Mouse (Mus musculus) limb, embryonic 14.5 days (tissue): Measurements from ENCODE around the gene Atl1. TPM values are rescaled to one million over a fixed set of nuclear protein-coding genes. Genes with fewer than 3 reads are reported as not detected.

Experiments
- ATAC-seq: fragments of 200-750 bp; cut with Nextera tagmentation; 2 replicates; pipeline ENCODE4 v1.8.0; 2017; ENCODE audit warnings: low read depth, moderate number of reproducible peaks, moderate TSS enrichment; ENCODE audit not compliant: low FRiP score
- DNase-seq: peaks from one replicate; pipeline ENCODE4 v3.0.0-alpha.2; 2015; ENCODE audit warnings: low spot score
- H3K27ac ChIP-seq: fragments of 300-500 bp; sonication (generic); replicated peaks from 2 replicates; pipeline ENCODE4 v1.5.1; 2014; ENCODE audit warnings: low read depth, mild to moderate bottlenecking, low read length, moderate library complexity, mixed read lengths
- H3K27me3 ChIP-seq: fragments of 300-500 bp; sonication (generic); 2 replicates; pipeline ENCODE4 v1.6.1; 2014; ENCODE audit warnings: low read length, mixed read lengths; ENCODE audit not compliant: control insufficient read depth, insufficient read depth
- H3K36me3 ChIP-seq: fragments of 300-500 bp; sonication (generic); 2 replicates; pipeline ENCODE4 v1.6.1; 2014; ENCODE audit warnings: mild to moderate bottlenecking, low read length, moderate library complexity, mixed read lengths; ENCODE audit not compliant: control insufficient read depth, insufficient read depth
- H3K4me1 ChIP-seq: fragments of 300-500 bp; sonication (generic); 2 replicates; pipeline ENCODE4 v1.6.1; 2014; ENCODE audit warnings: antibody characterized with exemption, low read length, mixed read lengths; ENCODE audit not compliant: control insufficient read depth, insufficient read depth
- H3K4me2 ChIP-seq: fragments of 300-500 bp; sonication (generic); replicated peaks from 2 replicates; pipeline ENCODE4 v1.6.1; 2014; ENCODE audit warnings: low read depth, mild to moderate bottlenecking, low read length, moderate library complexity; ENCODE audit not compliant: severe bottlenecking
- H3K4me3 ChIP-seq: fragments of 300-500 bp; sonication (generic); replicated peaks from 2 replicates; pipeline ENCODE4 v1.5.1; 2014; ENCODE audit warnings: low read length
- H3K9ac ChIP-seq: fragments of 300-500 bp; sonication (generic); 2 replicates; pipeline ENCODE4 v1.6.1; 2014; ENCODE audit warnings: mild to moderate bottlenecking, low read depth, low read length, moderate library complexity; ENCODE audit not compliant: severe bottlenecking
- H3K9me3 ChIP-seq: fragments of 300-500 bp; sonication (generic); 2 replicates; pipeline ENCODE4 v1.6.1; 2016; ENCODE audit warnings: low read length; ENCODE audit not compliant: control insufficient read depth
- POLR2A ChIP-seq: fragments of 200-500 bp; IDR thresholded peaks from 2 replicates; pipeline ENCODE4 v1.8.0; 2012; ENCODE audit warnings: inconsistent platforms, mild to moderate bottlenecking, moderate library complexity, borderline replicate concordance; ENCODE audit not compliant: insufficient read depth, insufficient read length; ENCODE audit errors: extremely low read depth
- WGBS: fragments of 180-500 bp; shearing (Covaris S2); extraction: QIAGEN DNeasy Blood & Tissue Kit; methylation state at CpG from one replicate; pipeline ENCODE4 v1.1.7; 2014; 5-methylcytosine and 5-hydroxymethylcytosine counted together
- polyA plus RNA-seq, 2 experiments: library from polyadenylated mRNA; depleted of rRNA in 1 of 2; stranded (reverse) in 1 of 2; unstranded in 1 of 2; fragments of >200 nt; fragmentation: Nextera tagmentation in 1 of 2; extraction: Ambion mirVana in 1 of 2; gene quantifications; 2 replicates each; pipeline versions ENCODE4 v1.2.1 to v1.2.3; 2012 to 2014

Gene Atl1
- polyA plus RNA-seq, 2 experiments = 5.8 to 6.4 TPM

GRCm38 (mm10) chr12:69907667-69908510, 15.5 kb downstream of the Atl1 start:
- 5% methylated on average over 30 of the region's 30 CpGs for WGBS
- Histone ChIP-seq H3K9me3 (no peaks in the 10 kb centered on the region), H3K9ac (peak overlapping the region; percentile 17; the same call in 1 of the 2 replicates), H3K4me1 (peaks cover 3% of the 10 kb centered on the region; the same call in 1 of the 2 replicates), H3K27ac (no peak overlapping the region), H3K4me3 (peak overlapping the region; percentile 32), H3K36me3 (no peaks in the 10 kb centered on the region), H3K4me2 (peak overlapping the region; percentile 52), H3K27me3 (no peaks in the 10 kb centered on the region)
- peak; percentile 24 for DNase-seq
- ATAC-seq = peak; percentile 55
- no peak for TF ChIP-seq POLR2A

- no peaks in the 10 kb centered on the region for H3K27me3 ChIP-seq
- TF ChIP-seq POLR2A = no peak
- 0 out of 2 replicates have a peak overlapping the region, but pooled peaks have one; percentile 17 for H3K9ac ChIP-seq
- ATAC-seq = no peak
- H3K4me2 ChIP-seq = peak overlapping the region; percentile 52
- no peaks in the 10 kb centered on the region for H3K36me3 ChIP-seq
- H3K4me3 ChIP-seq = peak overlapping the region; percentile 32
- 38% methylated on average over 19 of the region's 19 CpGs for WGBS
- no peak for DNase-seq
- H3K27ac ChIP-seq = no peak overlapping the region
- H3K9me3 ChIP-seq = no peaks in the 10 kb centered on the region
- peaks cover 3% of the 10 kb centered on the region; the same call in 1 of the 2 replicates for H3K4me1 ChIP-seq
These were observed 16.1 kb downstream of the Atl1 start for GRCm38 (mm10) chr12:69908511-69908900.

- H3K9me3 ChIP-seq = no peaks in the 10 kb centered on the region
- no peak overlapping the region for H3K27ac ChIP-seq
- peaks cover 3% of the 10 kb centered on the region; the same call in 1 of the 2 replicates for H3K4me1 ChIP-seq
- no peak overlapping the region for H3K9ac ChIP-seq
- H3K4me3 ChIP-seq = no peak overlapping the region
- H3K4me2 ChIP-seq = no peak overlapping the region
- no peaks in the 10 kb centered on the region for H3K27me3 ChIP-seq
- TF ChIP-seq POLR2A = no peak
- ATAC-seq (no peak), DNase-seq (no peak)
- no peaks in the 10 kb centered on the region for H3K36me3 ChIP-seq
- 87% methylated on average over 7 of the region's 7 CpGs for WGBS
These were observed 19.5 kb downstream of the Atl1 start for GRCm38 (mm10) chr12:69911906-69912305.

- Histone ChIP-seq H3K27me3 (no peaks in the 10 kb centered on the region), H3K27ac (no peak overlapping the region), H3K4me1 (peaks cover 2% of the 10 kb centered on the region; the same call in 1 of the 2 replicates), H3K9ac (no peak overlapping the region), H3K9me3 (no peaks in the 10 kb centered on the region), H3K36me3 (no peaks in the 10 kb centered on the region), H3K4me3 (no peak overlapping the region), H3K4me2 (no peak overlapping the region)
- 80% methylated on average over 7 of the region's 7 CpGs for WGBS
- ATAC-seq (no peak), DNase-seq (no peak)
- TF ChIP-seq POLR2A = no peak
These were observed 20.3 kb downstream of the Atl1 start for GRCm38 (mm10) chr12:69912737-69913136.

- H3K27ac ChIP-seq = no peak overlapping the region
- TF ChIP-seq POLR2A = no peak
- 79% methylated on average over 2 of the region's 2 CpGs for WGBS
These were observed 25.5 kb downstream of the Atl1 start for GRCm38 (mm10) chr12:69917870-69918269.

More at GRCm38 (mm10) chr12:69917870-69918269, 25.5 kb downstream of the Atl1 start:
- Histone ChIP-seq H3K4me2 (no peak overlapping the region), H3K36me3 (no peaks in the 10 kb centered on the region), H3K4me1 (no peaks in the 10 kb centered on the region), H3K4me3 (no peak overlapping the region), H3K9me3 (no peaks in the 10 kb centered on the region), H3K9ac (no peak overlapping the region), H3K27me3 (no peaks in the 10 kb centered on the region)
- ATAC-seq = no peak
- DNase-seq = no peak
